Mouse (Mus musculus): Measurements from ENCODE around the gene Kras. TPM values are rescaled to one million over a fixed set of nuclear protein-coding genes. Genes with fewer than 3 reads are reported as not detected.

Gene Kras
- polyA plus RNA-seq, 1 experiment from 2014 or later = 70.4 TPM

- DNase-seq (ENCODE audit: low spot score) (no peak), ATAC-seq (ENCODE audit: low read depth) (no peak)
- Histone ChIP-seq H3K36me3 (ENCODE audit: control insufficient read depth, insufficient read depth, low read length) (peaks cover 25% of the 10 kb centered on the region), H3K4me1 (ENCODE audit: control insufficient read depth, insufficient read depth, low read length) (no peaks in the 10 kb centered on the region), H3K4me2 (ENCODE audit: low read depth, low read length) (no peak overlapping the region), H3K4me3 (ENCODE audit: low read depth, low read length) (no peak overlapping the region), H3K27ac (replicated peaks; ENCODE audit: low read depth, low read length) (no peak overlapping the region), H3K9ac (ENCODE audit: low read depth, low read length) (no peak overlapping the region), H3K27me3 (replicated peaks; ENCODE audit: control insufficient read depth, insufficient read depth, low read length) (no peaks in the 10 kb centered on the region), H3K9me3 (ENCODE audit: control insufficient read depth, low read length) (no peaks in the 10 kb centered on the region)
- 78% methylated on average over 4 of the region's 4 CpGs for WGBS
Measured at GRCm38 (mm10) chr6:145237148-145237547, 12.9 kb downstream of the Kras start.

- H3K4me2 ChIP-seq (ENCODE audit: low read depth, low read length) = no peak overlapping the region
- DNase-seq (ENCODE audit: low spot score) (no peak), ATAC-seq (ENCODE audit: low read depth) (no peak)
- no peaks in the 10 kb centered on the region for H3K4me1 ChIP-seq (ENCODE audit: control insufficient read depth, insufficient read depth, low read length)
- H3K36me3 ChIP-seq (ENCODE audit: control insufficient read depth, insufficient read depth, low read length) = peaks cover 31% of the 10 kb centered on the region
- H3K9ac ChIP-seq (ENCODE audit: low read depth, low read length) = no peak overlapping the region
- H3K27me3 ChIP-seq (replicated peaks; ENCODE audit: control insufficient read depth, insufficient read depth, low read length) = no peaks in the 10 kb centered on the region
- no peak overlapping the region for H3K4me3 ChIP-seq (ENCODE audit: low read depth, low read length)
- 83% methylated on average over 6 of the region's 6 CpGs for WGBS
- no peaks in the 10 kb centered on the region for H3K9me3 ChIP-seq (ENCODE audit: control insufficient read depth, low read length)
- H3K27ac ChIP-seq (replicated peaks; ENCODE audit: low read depth, low read length) = no peak overlapping the region
Measured at GRCm38 (mm10) chr6:145235367-145235766, 14.7 kb downstream of the Kras start.

DNA sequence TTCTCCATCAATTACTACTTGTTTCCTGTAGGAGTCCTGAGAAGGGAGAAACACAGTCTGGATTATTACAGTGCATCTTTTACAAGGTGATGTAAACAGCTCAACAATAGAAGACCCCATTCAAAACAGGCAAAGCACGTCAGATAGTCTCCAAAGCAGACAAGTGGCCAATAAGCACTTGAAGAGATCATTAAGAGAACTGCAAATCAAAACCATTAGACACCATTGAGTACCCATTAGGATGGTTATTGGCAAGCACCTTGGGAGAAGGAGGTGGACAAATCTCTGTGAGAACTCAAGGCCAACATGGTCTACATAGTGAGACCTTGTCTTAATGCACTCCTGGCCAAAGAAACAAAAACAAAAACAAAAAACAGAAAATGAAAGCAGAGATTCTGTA is 15.6 kb downstream of the Kras start:
- Histone ChIP-seq H3K9ac (ENCODE audit: low read depth, low read length) (no peak overlapping the region), H3K4me1 (ENCODE audit: control insufficient read depth, insufficient read depth, low read length) (no peaks in the 10 kb centered on the region), H3K9me3 (ENCODE audit: control insufficient read depth, low read length) (no peaks in the 10 kb centered on the region), H3K36me3 (ENCODE audit: control insufficient read depth, insufficient read depth, low read length) (peaks cover 29% of the 10 kb centered on the region), H3K4me2 (ENCODE audit: low read depth, low read length) (no peak overlapping the region), H3K27ac (replicated peaks; ENCODE audit: low read depth, low read length) (no peak overlapping the region), H3K4me3 (ENCODE audit: low read depth, low read length) (no peak overlapping the region), H3K27me3 (replicated peaks; ENCODE audit: control insufficient read depth, insufficient read depth, low read length) (no peaks in the 10 kb centered on the region)
- WGBS = 83% methylated on average over 1 of the region's 1 CpGs
- DNase-seq (ENCODE audit: low spot score) (no peak), ATAC-seq (ENCODE audit: low read depth) (no peak)

- Histone ChIP-seq H3K4me2 (ENCODE audit: low read depth, low read length) (no peak overlapping the region), H3K4me1 (ENCODE audit: control insufficient read depth, insufficient read depth, low read length) (no peaks in the 10 kb centered on the region), H3K27ac (replicated peaks; ENCODE audit: low read depth, low read length) (no peak overlapping the region), H3K27me3 (replicated peaks; ENCODE audit: control insufficient read depth, insufficient read depth, low read length) (no peaks in the 10 kb centered on the region), H3K9me3 (ENCODE audit: control insufficient read depth, low read length) (no peaks in the 10 kb centered on the region), H3K4me3 (ENCODE audit: low read depth, low read length) (no peak overlapping the region), H3K9ac (ENCODE audit: low read depth, low read length) (no peak overlapping the region), H3K36me3 (ENCODE audit: control insufficient read depth, insufficient read depth, low read length) (peaks cover 36% of the 10 kb centered on the region)
- WGBS = 85% methylated on average over 3 of the region's 3 CpGs
- ATAC-seq (ENCODE audit: low read depth) = no peak
- DNase-seq (ENCODE audit: low spot score) = no peak
Measured at GRCm38 (mm10) chr6:145226296-145226695, 23.7 kb downstream of the Kras start.

DNA sequence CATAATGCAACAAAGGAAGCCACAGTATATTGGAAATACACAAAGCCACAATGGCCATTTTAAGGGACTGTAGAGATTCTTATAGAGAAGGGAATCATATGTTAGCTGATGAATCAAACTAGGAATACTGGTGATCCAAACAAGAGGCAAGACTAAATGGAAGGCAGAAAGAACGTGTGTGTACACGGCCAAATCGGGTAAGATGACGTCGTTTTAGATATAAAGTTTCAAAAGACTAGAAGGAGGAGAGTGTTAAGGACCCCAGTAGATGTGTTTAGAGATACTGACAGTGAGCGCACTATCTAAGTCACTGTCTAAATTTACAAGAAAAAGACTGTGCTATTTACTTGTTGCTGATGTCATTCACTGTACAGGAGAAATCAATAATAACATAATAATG is 25.8 kb downstream of the Kras start:
- no peak for ATAC-seq (ENCODE audit: low read depth)
- no peak overlapping the region for H3K4me2 ChIP-seq (ENCODE audit: low read depth, low read length)
- no peak overlapping the region for H3K27ac ChIP-seq (replicated peaks; ENCODE audit: low read depth, low read length)
- H3K36me3 ChIP-seq (ENCODE audit: control insufficient read depth, insufficient read depth, low read length) = peaks cover 30% of the 10 kb centered on the region
- H3K9ac ChIP-seq (ENCODE audit: low read depth, low read length) = no peak overlapping the region
- H3K4me1 ChIP-seq (ENCODE audit: control insufficient read depth, insufficient read depth, low read length) = no peaks in the 10 kb centered on the region
- no peaks in the 10 kb centered on the region for H3K27me3 ChIP-seq (replicated peaks; ENCODE audit: control insufficient read depth, insufficient read depth, low read length)
- no peak for DNase-seq (ENCODE audit: low spot score)
- no peaks in the 10 kb centered on the region for H3K9me3 ChIP-seq (ENCODE audit: control insufficient read depth, low read length)
- WGBS = 87% methylated on average over 6 of the region's 6 CpGs
- H3K4me3 ChIP-seq (ENCODE audit: low read depth, low read length) = no peak overlapping the region

- no peak overlapping the region for H3K9ac ChIP-seq (ENCODE audit: low read depth, low read length)
- no peaks in the 10 kb centered on the region for H3K27me3 ChIP-seq (replicated peaks; ENCODE audit: control insufficient read depth, insufficient read depth, low read length)
- no peaks in the 10 kb centered on the region for H3K9me3 ChIP-seq (ENCODE audit: control insufficient read depth, low read length)
- H3K27ac ChIP-seq (replicated peaks; ENCODE audit: low read depth, low read length) = no peak overlapping the region
- ATAC-seq (ENCODE audit: low read depth) = no peak
- H3K4me3 ChIP-seq (ENCODE audit: low read depth, low read length) = no peak overlapping the region
- no peak overlapping the region for H3K4me2 ChIP-seq (ENCODE audit: low read depth, low read length)
- peaks cover 6% of the 10 kb centered on the region; the same call in 1 of the 2 replicates for H3K4me1 ChIP-seq (ENCODE audit: control insufficient read depth, insufficient read depth, low read length)
- no peak for DNase-seq (ENCODE audit: low spot score)
- WGBS = 92% methylated on average over 3 of the region's 3 CpGs
- peaks cover 32% of the 10 kb centered on the region for H3K36me3 ChIP-seq (ENCODE audit: control insufficient read depth, insufficient read depth, low read length)
Measured at GRCm38 (mm10) chr6:145215826-145216225, 34.2 kb downstream of the Kras start.

- Histone ChIP-seq H3K36me3 (ENCODE audit: control insufficient read depth, insufficient read depth, low read length) (peaks cover 19% of the 10 kb centered on the region), H3K27ac (replicated peaks; ENCODE audit: low read depth, low read length) (no peak overlapping the region), H3K27me3 (replicated peaks; ENCODE audit: control insufficient read depth, insufficient read depth, low read length) (no peaks in the 10 kb centered on the region), H3K4me1 (ENCODE audit: control insufficient read depth, insufficient read depth, low read length) (peaks cover 11% of the 10 kb centered on the region), H3K9ac (ENCODE audit: low read depth, low read length) (no peak overlapping the region), H3K4me2 (ENCODE audit: low read depth, low read length) (no peak overlapping the region), H3K9me3 (ENCODE audit: control insufficient read depth, low read length) (no peaks in the 10 kb centered on the region), H3K4me3 (ENCODE audit: low read depth, low read length) (no peak overlapping the region)
- ATAC-seq (ENCODE audit: low read depth) = no peak
- whole genome bisulfite sequencing = 62% methylated on average over 2 of the region's 2 CpGs
- no peak for DNase-seq (ENCODE audit: low spot score)
Measured at GRCm38 (mm10) chr6:145213916-145214315, 36.1 kb downstream of the Kras start.

- H3K36me3 ChIP-seq (ENCODE audit: control insufficient read depth, insufficient read depth, low read length) = peaks cover 9% of the 10 kb centered on the region; the same call in 1 of the 2 replicates
- peaks cover 11% of the 10 kb centered on the region for H3K4me1 ChIP-seq (ENCODE audit: control insufficient read depth, insufficient read depth, low read length)
- WGBS = 3% methylated on average over 21 of the region's 21 CpGs
- peak overlapping the region; percentile 68 for H3K4me3 ChIP-seq (ENCODE audit: low read depth, low read length)
- ATAC-seq (ENCODE audit: low read depth) (peak; percentile 21), DNase-seq (ENCODE audit: low spot score) (no peak)
- no peaks in the 10 kb centered on the region for H3K9me3 ChIP-seq (ENCODE audit: control insufficient read depth, low read length)
- H3K27ac ChIP-seq (replicated peaks; ENCODE audit: low read depth, low read length) = peak overlapping the region; percentile 95
- H3K9ac ChIP-seq (ENCODE audit: low read depth, low read length) = peak overlapping the region; percentile 91
- H3K27me3 ChIP-seq (replicated peaks; ENCODE audit: control insufficient read depth, insufficient read depth, low read length) = no peaks in the 10 kb centered on the region
- peak overlapping the region; percentile 64 for H3K4me2 ChIP-seq (ENCODE audit: low read depth, low read length)
Measured at GRCm38 (mm10) chr6:145211376-145212305, 38.4 kb downstream of the Kras start.
